Mouse (Mus musculus) forebrain, embryonic 10.5 days (tissue): ENCODE data around the gene Rfx6. TPM values are rescaled to one million over a fixed set of nuclear protein-coding genes. Genes with fewer than 3 reads are reported as not detected.
A peak's percentile ranks its signal among the peaks of the same experiment; 100 is the strongest.

Experiments used
- DNase-seq: peaks from one replicate; pipeline ENCODE4 v3.0.0-alpha.2; 2017; ENCODE audit warnings: low spot score; ENCODE audit errors: extremely low spot score
- H3K27ac ChIP-seq: fragments of 300-500 bp; sonication (generic); 2 replicates; pipeline ENCODE4 v1.5.1; 2016; ENCODE audit warnings: mild to moderate bottlenecking
- H3K27me3 ChIP-seq: fragments of 300-500 bp; sonication (generic); 2 replicates; pipeline ENCODE4 v1.6.1; 2016; ENCODE audit warnings: mild to moderate bottlenecking; ENCODE audit not compliant: poor library complexity, severe bottlenecking
- H3K36me3 ChIP-seq: fragments of 300-500 bp; sonication (generic); replicated peaks from 2 replicates; pipeline ENCODE4 v1.6.1; 2016; ENCODE audit warnings: mild to moderate bottlenecking, moderate library complexity
- H3K4me1 ChIP-seq: fragments of 300-500 bp; sonication (generic); 2 replicates; pipeline ENCODE4 v1.6.1; 2016
- H3K4me3 ChIP-seq: fragments of 300-500 bp; sonication (generic); 2 replicates; pipeline ENCODE4 v1.5.1; 2016; ENCODE audit warnings: mild to moderate bottlenecking, moderate library complexity
- H3K9me3 ChIP-seq: fragments of 300-500 bp; sonication (generic); 2 replicates; pipeline ENCODE4 v1.6.1; 2016; ENCODE audit warnings: mild to moderate bottlenecking, moderate library complexity
- WGBS: fragments of 180-500 bp; shearing (Covaris S2); methylation state at CpG from one replicate; pipeline ENCODE4 v1.1.7; 2016; 5-methylcytosine and 5-hydroxymethylcytosine counted together
- polyA plus RNA-seq: library from polyadenylated mRNA; unstranded; fragments of >200 nt; fragmentation: Nextera tagmentation; extraction: Ambion mirVana; gene quantifications from 2 replicates; pipeline ENCODE4 v1.2.1, GENCODE M21; 2016

Gene Rfx6
- polyA plus RNA-seq, result 0.07 TPM in 1 of 2 replicates, not detected in the other

DNA sequence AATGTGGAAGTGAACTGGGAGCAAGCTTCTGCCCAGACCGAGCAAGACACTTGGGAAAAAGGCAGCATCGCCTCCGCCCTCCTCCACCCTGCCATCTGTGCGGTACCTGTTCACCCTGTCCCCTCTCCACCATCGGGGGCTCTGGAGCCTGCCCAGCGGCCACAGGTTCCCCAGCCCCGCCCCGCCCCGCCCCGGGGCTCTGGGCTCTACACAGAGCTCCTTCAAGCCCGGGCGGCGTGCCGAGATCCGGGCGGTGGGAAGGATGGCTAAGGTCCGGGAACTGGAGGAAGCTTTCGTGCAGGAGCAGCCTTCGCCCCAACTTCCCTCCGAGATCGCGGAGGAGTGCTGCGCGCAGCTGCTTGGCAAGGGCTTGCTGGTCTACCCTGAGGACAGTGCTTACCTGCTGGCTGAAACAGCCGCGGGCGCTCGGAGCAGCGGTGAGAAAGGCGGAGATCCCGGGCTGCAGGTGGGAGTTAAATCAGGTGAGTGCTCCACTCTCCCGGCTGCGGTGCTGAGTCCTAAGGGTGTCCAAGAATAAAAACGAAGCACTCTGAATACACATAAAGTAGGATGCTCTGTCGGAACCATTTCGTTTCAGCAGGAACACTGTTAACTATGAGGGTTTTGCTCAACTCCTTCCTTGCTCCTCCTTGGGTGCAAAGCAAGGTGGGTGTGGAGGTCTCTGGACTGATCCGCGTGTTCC is at the start of gene Rfx6:
Gene Rfx6 (plus strand): TSS at position 209 of the 703 bp plus-strand sequence.
- Histone ChIP-seq H3K4me3 (peak within 1 kb of the TSS; percentile 61), H3K36me3 (no peaks in the 10 kb centered on the region), H3K27me3 (peaks cover 57% of the 10 kb centered on the region), H3K4me1 (peaks cover 14% of the 10 kb centered on the region), H3K27ac (no peak within 1 kb of the TSS), H3K9me3 (no peaks in the 10 kb centered on the region)
- WGBS, result under 1% methylated on average over 37 of the region's 38 CpGs
- peak; percentile 41 for DNase-seq

DNA sequence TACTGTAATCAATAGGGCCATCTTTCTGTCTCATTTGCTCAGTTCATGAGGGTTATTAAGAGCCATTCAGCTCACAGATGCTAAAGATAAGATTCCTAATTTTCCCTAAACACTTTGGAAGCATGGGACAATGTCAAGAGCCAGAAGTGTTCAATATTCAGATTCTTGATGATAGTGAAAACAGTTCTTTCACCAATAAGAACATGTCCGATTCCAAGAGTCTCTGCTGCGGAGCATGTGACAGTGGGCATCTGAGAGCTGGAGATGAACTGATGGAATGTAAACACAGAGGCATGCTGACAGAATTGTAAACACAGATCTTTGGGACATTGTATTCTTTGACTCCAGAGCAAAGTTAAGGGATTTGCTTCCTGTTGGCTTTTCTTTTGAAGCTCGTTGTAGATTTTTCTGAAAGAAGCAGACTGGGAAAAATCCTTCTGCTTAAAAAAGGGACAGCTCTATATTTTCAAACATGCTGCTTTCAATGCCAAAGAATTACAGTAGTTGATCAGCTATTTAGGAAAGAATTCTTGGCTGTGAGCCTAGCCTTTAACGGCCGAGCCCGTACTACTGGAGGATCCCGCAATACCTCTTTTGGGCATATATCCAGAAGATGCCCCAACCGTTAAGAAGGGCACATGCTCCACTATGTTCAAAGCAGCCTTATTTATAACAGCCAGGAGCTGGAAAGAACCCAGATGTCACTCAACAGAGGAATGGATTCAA is 46.0 kb upstream of the Rfx6 start, which contains the start of gene Gprc6a:
Gene Gprc6a (minus strand): TSS at position 51 of the 726 bp plus-strand sequence.
- Histone ChIP-seq H3K4me3 (no peak within 1 kb of the TSS), H3K36me3 (no peaks in the 10 kb centered on the region), H3K4me1 (no peaks in the 10 kb centered on the region), H3K27me3 (no peaks in the 10 kb centered on the region), H3K9me3 (no peaks in the 10 kb centered on the region), H3K27ac (no peak within 1 kb of the TSS)
- WGBS, result 91% methylated on average over 8 of the region's 8 CpGs
- DNase-seq, result no peak

DNA sequence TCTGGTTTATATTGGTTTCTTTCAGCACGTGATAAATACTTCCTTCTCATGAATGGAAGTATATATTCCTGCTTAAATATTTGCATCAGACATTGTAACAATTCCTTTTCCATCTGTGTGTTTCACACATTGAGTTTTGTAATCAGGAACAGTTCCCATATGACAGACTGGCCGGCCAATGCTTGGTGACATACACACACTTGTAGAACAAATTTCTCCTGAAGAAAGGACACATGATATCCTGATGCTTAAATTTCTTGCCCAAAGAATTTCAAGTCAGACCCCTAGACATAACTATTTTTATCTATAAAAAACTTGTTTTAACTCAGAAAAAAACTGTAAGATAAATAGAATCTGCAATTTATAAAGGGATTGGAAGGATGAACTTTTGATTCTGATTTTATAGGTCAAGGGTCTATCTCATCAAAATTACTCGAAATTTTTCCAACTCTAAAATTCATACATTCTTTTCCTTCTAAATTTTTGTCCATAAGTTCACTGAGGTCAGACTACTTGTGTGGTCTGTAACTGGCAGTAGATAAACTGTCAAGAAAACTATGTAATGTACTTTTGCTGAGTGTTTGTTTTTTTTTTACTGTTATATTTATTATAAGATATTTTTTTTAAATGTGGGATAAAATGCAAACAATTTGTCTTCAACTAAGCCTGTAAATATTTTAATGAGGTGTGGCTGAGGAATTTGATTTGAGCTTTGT is 27.9 kb upstream of the Rfx6 start:
- Histone ChIP-seq H3K27ac (no peak overlapping the region), H3K27me3 (no peaks in the 10 kb centered on the region), H3K9me3 (no peaks in the 10 kb centered on the region), H3K4me1 (no peaks in the 10 kb centered on the region), H3K36me3 (no peaks in the 10 kb centered on the region), H3K4me3 (no peak overlapping the region)
- no peak for DNase-seq
- WGBS, result 73% methylated on average over 3 of the region's 3 CpGs

DNA sequence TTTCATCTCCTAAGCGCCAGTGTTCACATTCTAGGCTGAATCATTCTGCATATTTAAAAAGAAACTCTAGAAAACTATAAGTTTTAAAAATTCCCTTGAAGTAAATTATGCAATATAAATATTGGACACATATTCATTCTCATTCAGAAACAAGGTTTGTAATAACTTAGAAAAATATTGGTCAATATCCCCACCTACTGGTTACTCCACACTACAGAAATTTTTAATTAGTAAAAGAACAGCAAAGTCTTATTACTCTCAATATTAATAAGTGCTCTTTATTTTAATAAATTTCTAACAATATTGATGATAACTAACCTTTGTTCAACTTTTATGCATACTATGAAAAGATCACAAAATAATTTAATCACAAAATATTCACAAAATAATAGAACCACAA is 20.2 kb upstream of the Rfx6 start:
- no peak for DNase-seq
- Histone ChIP-seq H3K4me1 (no peaks in the 10 kb centered on the region), H3K36me3 (no peaks in the 10 kb centered on the region), H3K27me3 (no peaks in the 10 kb centered on the region), H3K27ac (no peak overlapping the region), H3K4me3 (no peak overlapping the region), H3K9me3 (no peaks in the 10 kb centered on the region)
- 85% methylated on average over 1 of the region's 1 CpGs for WGBS

DNA sequence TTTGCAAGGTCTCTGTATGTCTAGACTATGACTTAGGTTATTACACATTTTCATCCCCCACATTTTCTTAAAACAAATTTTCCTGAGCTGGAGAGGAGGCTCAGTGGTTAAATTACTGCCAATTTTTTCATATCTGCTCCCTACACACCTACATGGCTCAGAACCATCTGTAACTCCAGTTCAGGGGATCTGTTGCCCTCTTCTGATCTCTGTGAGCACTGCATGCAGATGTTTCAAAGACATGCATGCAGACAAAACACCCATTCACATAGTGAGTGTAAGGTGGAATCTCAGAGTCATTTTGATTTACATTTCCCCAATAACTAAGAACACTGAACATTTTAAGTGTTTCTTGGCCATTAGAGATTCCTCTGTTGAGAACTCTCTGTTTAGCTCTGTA is 8.2 kb upstream of the Rfx6 start:
- H3K9me3 ChIP-seq, result no peaks in the 10 kb centered on the region
- H3K4me1 ChIP-seq, result no peaks in the 10 kb centered on the region
- H3K27me3 ChIP-seq, result no peaks in the 10 kb centered on the region
- no peak overlapping the region for H3K27ac ChIP-seq
- H3K36me3 ChIP-seq, result no peaks in the 10 kb centered on the region
- DNase-seq, result no peak
- H3K4me3 ChIP-seq, result no peak overlapping the region

DNA sequence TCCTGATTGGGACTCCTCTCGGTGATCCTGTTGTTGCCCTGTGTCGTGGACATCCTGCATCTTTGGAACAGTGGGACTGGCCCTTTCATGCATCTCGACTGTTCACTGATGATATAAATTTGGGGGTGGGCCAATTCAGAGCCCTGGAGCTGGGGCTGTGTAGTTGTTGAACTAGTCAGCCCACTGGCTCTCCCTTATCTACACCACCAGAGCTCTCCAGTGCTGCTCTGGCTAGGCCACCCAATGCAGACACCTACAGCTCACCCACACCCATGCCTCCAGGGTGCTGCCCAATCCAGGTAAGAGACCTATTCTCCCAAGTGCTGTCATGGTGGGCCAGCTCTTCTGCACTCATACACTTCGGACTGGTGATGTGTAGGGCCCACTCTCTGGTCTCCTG is 6.0 kb upstream of the Rfx6 start:
- H3K4me1 ChIP-seq, result no peaks in the 10 kb centered on the region
- H3K9me3 ChIP-seq, result no peaks in the 10 kb centered on the region
- H3K27ac ChIP-seq, result no peak overlapping the region
- no peak overlapping the region for H3K4me3 ChIP-seq
- H3K27me3 ChIP-seq, result peaks cover 15% of the 10 kb centered on the region
- no peak for DNase-seq
- 85% methylated on average over 4 of the region's 4 CpGs for WGBS
- H3K36me3 ChIP-seq, result no peaks in the 10 kb centered on the region

DNA sequence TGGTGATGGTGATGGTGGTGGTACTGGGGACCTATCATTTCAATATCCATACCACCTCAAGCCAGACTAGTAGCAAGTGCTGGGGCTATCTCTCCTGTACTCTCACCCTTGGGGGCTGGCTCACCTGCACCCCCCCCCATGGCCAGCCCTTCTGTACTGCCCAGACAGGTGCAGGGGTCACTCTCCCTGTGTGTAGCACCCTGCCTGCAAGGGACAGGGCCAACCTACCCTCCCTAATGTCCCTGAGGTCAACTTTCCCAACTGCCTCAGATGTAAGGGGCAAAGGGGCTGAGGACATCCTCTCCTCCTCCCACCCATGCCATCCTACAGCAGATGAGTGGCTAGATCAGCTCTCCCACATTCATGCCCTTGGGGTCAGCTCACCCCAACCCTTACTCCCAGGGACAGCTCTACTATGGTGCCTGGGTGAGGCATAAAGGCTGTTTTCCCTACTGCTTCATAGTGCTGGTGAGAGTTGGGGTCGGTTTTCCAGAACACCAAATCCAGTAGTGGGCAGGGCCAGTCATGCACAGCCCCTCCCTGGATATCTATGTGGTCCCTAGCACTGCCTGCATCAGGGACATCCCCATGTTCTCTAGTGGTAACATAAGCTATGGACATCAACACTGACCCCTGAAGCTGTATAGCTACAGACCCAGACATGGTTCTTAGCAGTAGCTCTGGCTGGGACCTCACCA is 5.3 kb upstream of the Rfx6 start:
- H3K36me3 ChIP-seq, result no peaks in the 10 kb centered on the region
- WGBS, result 45% methylated on average over 1 of the region's 1 CpGs
- peaks cover 22% of the 10 kb centered on the region for H3K27me3 ChIP-seq
- H3K9me3 ChIP-seq, result no peaks in the 10 kb centered on the region
- no peak overlapping the region for H3K4me3 ChIP-seq
- no peak for DNase-seq
- no peak overlapping the region for H3K27ac ChIP-seq
- peaks cover 2% of the 10 kb centered on the region for H3K4me1 ChIP-seq

DNA sequence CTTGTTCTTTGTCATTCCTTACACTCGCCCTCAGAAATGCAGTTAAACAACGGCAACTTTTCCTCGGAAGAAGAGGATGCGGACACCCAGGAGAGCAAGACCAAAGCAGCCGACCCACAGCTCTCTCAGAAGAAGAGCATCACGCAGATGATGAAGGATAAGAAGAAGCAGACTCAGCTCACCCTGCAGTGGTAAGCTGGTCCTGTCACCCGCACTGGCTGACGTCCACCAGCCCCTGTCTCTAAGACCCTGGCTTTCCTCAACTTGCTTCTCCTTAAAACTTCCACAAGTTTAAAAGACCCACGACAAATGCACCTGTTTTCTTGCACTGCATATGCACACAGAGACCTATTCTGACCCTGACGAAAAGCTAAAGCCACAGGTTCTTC is 689 bp downstream of the Rfx6 start:
- no peak overlapping the region for H3K27ac ChIP-seq
- no peaks in the 10 kb centered on the region for H3K9me3 ChIP-seq
- peak overlapping the region; percentile 61 for H3K4me3 ChIP-seq
- no peaks in the 10 kb centered on the region for H3K36me3 ChIP-seq
- H3K4me1 ChIP-seq, result peaks cover 14% of the 10 kb centered on the region
- 2% methylated on average over 10 of the region's 10 CpGs for WGBS
- H3K27me3 ChIP-seq, result peaks cover 57% of the 10 kb centered on the region
- DNase-seq, result peak; percentile 23

DNA sequence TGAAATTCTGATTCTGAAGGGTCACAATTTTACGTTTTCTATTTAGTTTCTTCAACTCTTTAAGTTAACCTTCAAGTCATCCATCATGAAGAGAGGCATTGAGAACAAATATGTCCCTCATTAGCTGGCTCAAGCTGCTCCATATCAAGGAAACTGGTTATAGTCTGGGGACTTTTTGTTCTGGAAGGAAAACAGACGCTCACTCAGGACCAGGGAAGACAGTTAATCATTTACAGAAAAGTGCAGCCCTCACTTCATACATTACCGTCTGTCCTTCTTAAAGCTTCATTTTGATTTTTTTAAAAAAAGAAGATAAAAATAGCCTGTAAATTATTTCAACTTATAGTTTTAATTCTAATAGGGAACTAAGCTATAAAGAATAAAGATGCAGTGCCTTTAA is 43.3 kb downstream of the Rfx6 start:
- WGBS, result 66% methylated on average over 3 of the region's 3 CpGs
- no peak for DNase-seq
- Histone ChIP-seq H3K27me3 (no peaks in the 10 kb centered on the region), H3K27ac (no peak overlapping the region), H3K4me3 (no peak overlapping the region), H3K9me3 (no peaks in the 10 kb centered on the region), H3K4me1 (no peaks in the 10 kb centered on the region), H3K36me3 (no peaks in the 10 kb centered on the region)

DNA sequence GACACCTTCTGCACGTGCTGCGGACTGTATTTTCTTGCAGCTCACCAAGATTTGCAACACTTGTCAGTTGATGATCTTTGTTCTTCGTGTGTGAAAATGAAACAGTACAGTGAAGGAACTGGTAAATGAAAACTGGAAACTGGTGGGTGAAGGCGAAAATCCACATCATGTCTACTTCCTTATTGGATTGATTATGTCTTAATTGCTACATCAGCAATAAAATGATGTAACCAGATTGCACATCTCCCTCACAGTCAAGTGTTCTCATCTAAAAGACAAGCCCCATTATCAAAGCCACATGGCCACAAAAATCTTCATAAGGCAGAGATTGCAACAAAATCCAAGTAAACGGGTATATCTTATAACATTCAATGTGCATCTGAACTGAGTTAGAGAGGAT is 83.9 kb downstream of the Rfx6 start:
- Histone ChIP-seq H3K4me3 (no peak overlapping the region), H3K27ac (no peak overlapping the region), H3K27me3 (no peaks in the 10 kb centered on the region), H3K4me1 (no peaks in the 10 kb centered on the region), H3K36me3 (no peaks in the 10 kb centered on the region), H3K9me3 (no peaks in the 10 kb centered on the region)
- DNase-seq, result no peak
- WGBS, result 89% methylated on average over 5 of the region's 5 CpGs

DNA sequence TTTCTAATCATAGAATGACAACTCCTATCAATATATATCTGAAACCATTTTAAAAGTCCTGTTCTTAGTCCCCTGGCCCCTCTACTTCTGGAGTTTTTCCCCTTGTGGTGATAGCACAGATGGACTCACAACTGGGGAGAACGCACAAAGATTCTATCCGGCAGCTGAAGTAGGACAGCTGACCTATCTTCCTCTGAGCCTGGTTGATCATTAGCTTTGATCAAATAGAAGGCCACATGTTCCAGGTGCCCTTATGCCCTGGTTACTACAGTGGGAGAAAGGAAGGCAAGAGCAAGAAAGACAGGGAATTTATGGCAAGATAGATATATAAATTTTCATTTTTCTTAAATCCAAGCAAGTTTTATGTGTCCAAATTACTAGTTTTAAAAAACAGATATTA is 85.7 kb downstream of the Rfx6 start:
- 94% methylated on average over 2 of the region's 2 CpGs for WGBS
- no peak overlapping the region for H3K4me3 ChIP-seq
- no peak for DNase-seq

DNA sequence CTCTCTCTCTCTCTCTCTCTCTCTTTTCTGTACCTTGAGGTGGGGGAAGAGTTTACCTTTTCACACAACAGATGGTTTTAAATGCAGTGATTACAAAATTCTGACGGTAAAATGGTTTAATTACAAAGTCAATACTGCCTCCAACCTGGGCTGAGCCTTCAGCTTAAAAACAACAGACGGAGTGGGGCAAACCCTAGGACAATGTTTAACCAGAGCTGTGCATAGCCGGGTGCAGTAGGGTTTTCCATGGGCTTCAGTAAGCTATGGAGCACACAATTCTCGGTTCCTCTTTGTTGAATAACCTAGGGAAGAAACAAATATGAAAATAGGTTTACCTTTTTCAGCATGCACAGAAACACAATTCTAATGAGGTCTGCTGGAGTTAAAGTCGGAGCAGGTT is 90.9 kb downstream of the Rfx6 start:
- 66% methylated on average over 5 of the region's 5 CpGs for WGBS
- Histone ChIP-seq H3K4me3 (no peak overlapping the region), H3K27ac (no peak overlapping the region), H3K4me1 (no peaks in the 10 kb centered on the region), H3K9me3 (no peaks in the 10 kb centered on the region), H3K27me3 (no peaks in the 10 kb centered on the region), H3K36me3 (no peaks in the 10 kb centered on the region)
- no peak for DNase-seq

More for the DNA sequence above, 85.7 kb downstream of the Rfx6 start:
- no peaks in the 10 kb centered on the region for H3K9me3 ChIP-seq
- H3K4me1 ChIP-seq, result no peaks in the 10 kb centered on the region
- no peak overlapping the region for H3K27ac ChIP-seq
- no peaks in the 10 kb centered on the region for H3K27me3 ChIP-seq
- no peaks in the 10 kb centered on the region for H3K36me3 ChIP-seq
